Mouse (Mus musculus) mature B cell (primary cell): Measurements from ENCODE around the gene Sec61a1.

ENCODE experiments used
- in situ Hi-C: fragments of 300-500 bp; cut with MboI; formaldehyde crosslinking; loops from 2 replicates; pipeline ENCODE4 v1.14.3; 2019

Gene Sec61a1

DNA sequence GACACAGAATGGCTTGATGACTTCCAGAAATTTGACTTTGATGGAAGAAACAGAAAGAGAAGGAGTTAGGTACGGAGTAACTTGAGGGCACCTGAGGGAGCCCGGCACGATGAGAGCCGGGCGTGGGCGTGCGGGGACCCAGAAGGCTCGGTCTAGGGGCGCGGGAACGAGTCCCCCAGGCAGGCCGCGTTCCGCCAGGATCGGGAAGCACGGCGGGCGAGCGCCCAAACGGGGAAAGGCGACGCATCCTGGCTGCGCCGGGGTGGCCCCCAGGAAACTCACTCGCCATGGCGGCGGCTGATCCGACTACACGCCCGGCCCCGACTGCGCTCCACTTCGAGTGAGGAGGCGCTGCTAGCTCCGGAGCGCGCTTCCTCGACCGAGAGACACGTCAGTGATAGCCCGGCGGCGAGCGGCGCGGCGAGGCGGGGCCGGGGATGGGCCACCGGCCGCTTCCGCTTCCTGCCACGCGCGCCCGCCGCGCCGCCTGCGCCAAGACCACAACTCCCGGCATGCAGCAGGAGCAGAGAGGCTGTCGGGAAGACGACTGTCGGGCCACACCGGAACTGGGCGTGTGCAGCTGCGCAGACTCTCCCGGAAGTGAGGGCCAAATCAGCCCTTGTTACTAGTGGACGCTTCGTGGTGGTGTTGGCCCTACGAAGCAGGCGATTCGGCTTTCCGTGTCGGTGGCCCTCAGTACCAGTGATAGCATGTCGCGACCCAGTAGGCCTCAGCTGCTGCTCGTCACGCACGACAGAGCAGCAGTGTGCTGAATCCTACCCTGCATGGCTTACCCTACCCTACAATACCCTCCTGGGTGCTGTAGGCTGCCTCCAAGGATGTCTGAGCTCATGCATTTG, at the start of gene Sec61a1:
Sec61a1 (minus strand) TSS at position 502 of the 860 bp plus-strand sequence.
- in situ Hi-C loops, result no loop called here

DNA sequence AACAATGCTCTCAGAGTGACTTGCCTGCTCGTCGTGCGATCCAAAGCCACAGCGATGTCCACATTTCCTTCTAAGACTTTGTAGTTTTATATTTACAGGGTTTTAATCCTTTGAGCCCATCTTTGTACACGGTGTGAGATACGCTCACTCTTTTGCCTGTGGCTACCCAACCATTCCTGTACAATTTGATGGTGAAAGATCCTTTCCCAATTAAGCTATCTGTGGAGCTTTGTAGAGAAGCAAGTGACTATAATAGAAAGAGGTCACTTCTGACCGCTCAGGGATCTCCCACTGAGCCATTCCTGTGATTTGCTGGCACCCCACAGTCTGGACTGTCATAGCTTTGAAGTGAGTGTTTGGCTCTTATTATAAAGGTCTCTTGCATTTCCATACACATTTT, 48.0 kb upstream of the Sec61a1 start:
- in situ Hi-C loops, result loop anchor here (25.0 kb wide), 1 partner anchor 271 kb away; the partner anchor contains the start of gene Abtb1

DNA sequence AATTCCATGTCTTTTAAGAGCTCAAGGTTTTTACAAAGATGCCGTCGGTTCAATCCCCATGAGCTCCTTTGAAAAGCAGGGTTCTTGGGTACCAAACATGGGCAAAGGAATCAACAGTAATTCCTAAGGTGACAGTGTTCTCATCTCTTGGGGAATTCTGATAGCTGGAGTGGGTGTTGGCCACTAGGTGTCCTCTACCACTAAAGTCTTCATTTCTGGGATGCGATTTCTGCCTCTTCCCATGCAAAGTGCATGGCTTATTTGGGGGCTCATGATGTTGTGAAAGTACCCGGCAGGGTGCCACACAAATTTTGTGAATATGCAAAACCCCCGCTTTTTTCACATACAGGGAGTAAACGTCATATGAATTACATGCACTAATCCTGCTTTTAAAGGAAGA, 46.3 kb upstream of the Sec61a1 start:
- in situ Hi-C loops, result loop anchor here (25.0 kb wide), 1 partner anchor 272 kb away; the partner anchor contains the start of gene Abtb1

DNA sequence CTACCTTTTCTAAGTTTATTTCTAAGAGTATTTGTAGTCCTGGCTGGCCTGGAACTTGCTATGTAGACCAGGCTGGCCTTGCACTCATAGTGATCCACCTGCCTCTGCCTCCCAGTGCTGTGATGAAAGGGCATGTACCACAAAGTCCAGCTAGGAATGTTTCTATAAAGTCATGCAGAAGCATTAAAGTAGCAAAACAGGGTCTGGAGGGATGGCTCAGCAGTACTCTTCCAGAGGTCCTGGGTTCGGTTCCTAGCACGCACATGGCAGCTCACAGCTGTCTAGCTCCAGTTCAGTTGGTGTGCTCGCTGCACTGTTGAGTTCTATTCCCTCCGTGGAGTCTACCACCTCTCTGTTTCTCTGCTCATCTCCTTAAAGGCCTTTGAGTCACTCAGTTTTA, 41.5 kb upstream of the Sec61a1 start:
- in situ Hi-C loops, result loop anchor here (25.0 kb wide), 1 partner anchor 277 kb away; the partner anchor contains the start of gene Abtb1

DNA sequence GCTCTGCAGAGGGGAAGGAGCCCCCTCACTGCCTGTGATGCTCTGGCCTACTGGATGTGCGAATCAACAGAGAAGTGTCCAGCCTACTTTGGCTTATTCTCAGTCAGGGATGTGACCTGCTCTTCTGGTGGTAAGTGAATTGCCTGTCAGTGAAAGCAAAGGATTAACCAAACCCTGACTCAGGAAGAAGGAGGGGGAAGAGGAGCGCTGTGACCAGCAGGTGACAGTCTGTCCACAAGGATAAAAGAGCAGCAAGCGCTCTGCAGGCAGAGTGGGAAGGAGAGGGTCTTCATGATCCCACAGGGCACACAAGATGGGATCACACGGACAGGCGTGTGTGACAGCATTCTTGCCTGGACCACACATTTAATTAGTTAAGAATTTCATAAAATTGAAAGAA, 41.0 kb upstream of the Sec61a1 start:
- in situ Hi-C loops, result loop anchor here (25.0 kb wide), 1 partner anchor 278 kb away; the partner anchor contains the start of gene Abtb1

DNA sequence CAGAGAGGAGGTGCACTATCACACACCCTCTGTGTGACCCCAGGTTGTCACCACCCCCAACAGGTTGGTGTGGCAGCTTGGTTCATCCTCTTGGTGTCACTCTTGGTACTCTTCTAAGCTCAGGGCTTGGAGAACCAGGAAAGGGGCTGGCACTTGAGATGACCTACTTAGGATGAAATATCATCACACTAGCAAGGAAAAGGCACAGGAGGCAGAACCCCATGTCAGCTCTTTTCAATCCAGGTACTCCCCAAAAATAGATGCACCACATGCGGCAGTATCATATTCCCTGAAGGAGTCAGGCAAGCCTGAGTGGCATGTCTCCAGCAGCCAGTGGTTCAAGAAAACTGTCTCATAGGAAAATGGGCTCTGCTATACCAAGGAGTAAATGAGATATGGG, 39.4 kb upstream of the Sec61a1 start:
- in situ Hi-C loops, result loop anchor here (25.0 kb wide), 1 partner anchor 279 kb away; the partner anchor contains the start of gene Abtb1

DNA sequence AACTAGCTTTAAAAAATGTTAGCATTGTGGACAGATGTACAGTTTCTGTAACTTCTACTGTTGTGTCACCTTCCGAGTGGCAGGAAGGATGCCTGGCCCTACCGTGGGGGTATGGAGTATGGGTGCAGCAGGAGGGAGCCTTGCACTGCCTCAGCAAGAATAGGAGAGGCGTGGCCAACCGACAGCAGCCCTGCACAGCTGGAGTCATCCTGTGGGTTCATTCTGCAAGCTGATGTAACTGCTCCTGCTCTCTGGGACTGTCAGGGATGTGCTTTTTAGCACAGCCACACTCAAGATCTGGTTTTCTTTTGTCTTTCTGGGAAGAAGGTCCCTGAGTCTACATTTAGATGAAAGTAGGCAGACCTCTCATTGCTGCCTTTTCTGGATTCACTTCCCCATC, 38.8 kb upstream of the Sec61a1 start:
- in situ Hi-C loops, result loop anchor here (25.0 kb wide), 1 partner anchor 280 kb away; the partner anchor contains the start of gene Abtb1

DNA sequence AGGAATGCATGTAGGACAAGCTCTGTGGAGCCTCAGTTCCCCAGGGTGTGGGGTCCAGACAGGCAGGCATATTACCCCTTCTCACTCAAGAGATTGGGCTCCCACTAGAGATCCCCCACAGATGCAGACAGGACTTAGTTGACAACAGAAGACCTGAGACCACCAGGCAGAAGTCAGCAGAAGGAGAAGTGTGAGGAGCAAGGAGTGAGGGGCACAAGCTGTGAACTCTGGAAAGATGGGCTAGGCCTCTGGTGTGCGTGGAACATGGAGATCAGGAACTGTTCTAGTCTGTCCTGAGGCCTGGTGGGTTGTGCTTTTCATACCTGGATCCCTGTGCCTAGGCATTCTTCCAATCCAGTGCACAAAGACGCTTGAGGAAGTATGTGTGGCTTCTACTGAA, 31.2 kb upstream of the Sec61a1 start:
- in situ Hi-C loops, result loop anchor here (25.0 kb wide), 1 partner anchor 287 kb away; the partner anchor contains the start of gene Abtb1

DNA sequence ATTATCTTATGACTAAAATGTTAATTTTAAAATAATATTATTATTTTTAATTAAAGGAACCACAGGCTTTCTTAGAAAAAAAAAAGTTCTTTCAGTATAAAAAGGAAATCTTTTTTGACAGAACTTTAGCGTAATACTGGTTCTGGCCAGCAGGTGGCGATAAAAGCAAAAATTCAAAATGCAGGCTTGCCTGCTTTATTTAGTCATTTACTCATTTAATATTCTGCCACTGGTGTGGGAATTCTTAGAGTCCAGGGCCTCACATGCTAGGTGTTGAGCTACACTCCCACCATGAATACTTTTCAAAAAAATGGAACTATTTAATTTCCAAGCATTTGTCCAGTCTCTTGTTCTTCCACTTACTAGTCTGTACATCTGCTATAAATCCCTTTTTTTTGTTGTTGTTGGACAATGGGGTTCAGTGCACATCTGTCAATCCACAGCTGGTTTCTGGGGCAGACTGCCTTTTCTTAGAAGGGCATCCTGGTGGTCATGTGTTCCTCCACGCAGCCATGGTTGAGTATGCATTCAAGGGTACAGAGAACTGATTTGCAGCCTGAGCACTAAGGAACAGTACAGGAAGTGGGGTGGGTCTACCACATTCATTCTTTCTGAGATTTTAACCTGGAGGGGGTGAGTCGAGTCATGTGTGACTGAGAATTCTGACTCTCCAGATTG, 30.6 kb upstream of the Sec61a1 start:
- in situ Hi-C loops, result no loop called here

DNA sequence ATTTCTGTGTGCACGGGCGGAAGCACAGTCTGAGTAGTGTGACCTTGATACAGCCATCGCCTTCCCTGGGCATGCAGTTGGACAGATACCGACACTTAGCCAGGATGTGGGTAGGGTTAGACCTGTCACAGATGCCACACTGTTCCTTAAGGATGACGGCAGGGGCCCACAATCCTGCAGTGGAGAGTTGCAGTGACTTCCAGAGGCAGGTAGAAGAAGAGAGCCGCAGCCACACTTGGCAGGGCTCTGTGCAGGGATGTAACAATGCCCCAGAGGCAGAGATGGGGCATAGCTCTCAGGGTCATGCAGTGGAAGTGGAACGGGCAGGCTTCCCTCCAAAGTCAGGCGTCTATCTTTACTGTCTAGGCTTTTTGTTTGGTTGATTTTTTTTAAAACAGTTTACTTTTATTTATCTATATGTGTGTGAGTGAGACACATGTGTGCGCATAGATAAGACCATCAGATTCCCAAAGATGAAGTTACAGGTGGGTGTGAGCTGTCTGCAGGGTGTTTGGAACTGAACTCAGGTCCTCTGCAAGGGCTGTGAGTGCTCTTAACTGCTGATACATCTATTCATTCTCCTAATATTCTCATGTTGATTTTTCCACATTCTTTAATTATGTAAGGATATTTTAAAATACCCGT, 29.8 kb upstream of the Sec61a1 start:
- in situ Hi-C loops, result no loop called here

DNA sequence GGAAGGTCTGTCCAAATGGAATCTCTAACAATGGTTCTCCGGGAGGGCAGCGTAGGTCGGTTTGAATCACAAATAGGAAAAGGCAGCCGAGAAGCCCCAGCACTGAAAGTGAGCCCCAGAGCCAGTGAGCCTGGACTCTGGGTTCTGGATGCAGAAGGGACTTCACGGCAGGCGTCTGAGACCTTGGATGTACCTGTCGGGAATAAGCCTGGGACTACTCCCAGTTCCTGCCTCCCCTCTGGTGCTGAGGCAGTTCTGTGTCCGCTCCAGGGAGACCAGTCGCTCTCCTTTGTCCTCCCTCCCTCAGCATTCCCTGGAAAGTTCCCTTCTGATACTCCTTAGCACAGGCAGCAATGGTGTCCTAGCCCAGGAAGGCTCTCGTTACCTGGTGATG, 26.7 kb upstream of the Sec61a1 start:
- in situ Hi-C loops, result no loop called here

DNA sequence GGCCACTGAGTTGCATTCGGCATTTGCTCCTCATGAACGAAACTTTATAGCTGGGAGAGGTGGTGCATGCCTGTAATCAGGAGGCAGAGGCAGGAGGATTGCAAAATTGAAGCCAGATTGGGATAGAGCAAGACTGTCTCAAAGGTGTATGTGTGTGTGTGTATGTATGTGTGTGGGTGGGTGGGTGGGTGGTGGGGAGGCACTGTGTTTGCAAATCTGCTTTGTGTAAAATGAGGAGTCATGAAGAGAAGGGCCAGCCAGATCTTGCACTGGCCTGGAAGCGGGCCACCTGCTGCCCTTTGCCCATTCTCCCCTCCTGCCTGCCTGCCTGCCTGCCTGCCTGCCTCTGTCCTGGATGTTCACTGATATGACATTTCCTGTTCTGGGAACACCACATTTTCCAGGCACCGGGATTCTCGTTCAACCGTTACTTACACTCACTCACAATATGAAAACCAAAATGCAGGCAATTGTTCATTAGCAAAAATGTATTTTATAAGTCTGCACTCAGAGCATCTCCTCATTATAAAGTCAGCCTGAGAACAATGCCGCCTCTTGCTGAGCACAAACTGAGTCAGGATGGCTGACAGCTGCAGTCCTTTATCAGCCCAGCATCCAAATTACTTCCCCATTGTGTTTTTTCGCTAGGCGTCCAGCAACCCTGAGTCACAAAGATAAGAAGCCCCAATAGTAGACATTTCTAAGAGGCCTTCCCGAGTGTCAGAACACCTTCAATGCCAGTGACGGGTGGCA, 26.1 kb upstream of the Sec61a1 start:
- in situ Hi-C loops, result no loop called here

DNA sequence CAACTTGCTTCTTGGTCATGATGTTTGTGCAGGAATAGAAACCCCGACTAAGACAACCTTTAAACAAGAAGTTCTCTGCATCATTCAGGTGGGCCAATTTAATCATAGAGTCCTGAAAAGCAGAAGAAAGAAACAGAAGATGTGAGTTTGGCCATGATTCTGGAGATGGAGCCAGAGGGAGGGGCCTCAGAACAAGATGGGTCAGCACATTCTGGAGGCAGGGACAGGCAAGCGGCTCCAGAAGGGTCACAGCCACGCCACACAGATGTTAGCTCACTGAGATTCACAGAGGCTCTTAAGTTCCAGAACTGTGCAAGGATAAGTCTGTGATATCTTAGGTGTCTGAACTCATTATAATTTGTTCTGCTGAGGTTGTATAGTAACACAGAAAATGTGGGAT, 25.5 kb upstream of the Sec61a1 start:
- in situ Hi-C loops, result no loop called here

DNA sequence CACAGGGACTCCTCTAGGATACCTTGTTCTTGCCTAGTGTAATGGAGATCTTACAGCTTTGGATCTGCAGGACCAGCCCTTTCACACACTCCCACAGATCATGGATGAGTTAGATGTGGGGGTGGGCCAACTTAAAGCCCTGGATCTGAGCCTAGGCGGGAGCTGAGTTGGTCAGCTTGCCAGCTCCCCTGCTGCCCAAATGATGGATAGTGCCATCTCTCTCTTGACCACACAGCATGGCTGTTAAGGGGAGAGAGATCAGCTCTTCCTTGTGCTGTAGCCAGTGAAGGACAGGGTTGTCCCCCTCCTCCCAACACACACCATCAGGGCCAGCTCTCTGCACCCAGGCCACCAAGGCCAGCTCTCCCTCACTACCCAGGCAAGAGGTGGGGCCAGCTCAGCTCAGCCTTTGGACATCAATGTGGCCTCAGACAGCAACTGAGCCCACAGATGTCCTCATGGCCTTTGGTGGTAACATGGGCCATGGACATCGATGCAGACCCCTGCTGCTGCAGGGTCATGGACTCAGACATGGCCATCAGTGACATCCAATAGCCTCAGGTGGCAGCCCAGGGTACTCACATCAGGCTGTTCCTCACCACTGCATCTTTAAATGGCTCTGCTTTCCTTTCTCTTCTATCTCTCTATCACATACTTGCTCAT, 21.5 kb upstream of the Sec61a1 start:
- in situ Hi-C loops, result no loop called here

DNA sequence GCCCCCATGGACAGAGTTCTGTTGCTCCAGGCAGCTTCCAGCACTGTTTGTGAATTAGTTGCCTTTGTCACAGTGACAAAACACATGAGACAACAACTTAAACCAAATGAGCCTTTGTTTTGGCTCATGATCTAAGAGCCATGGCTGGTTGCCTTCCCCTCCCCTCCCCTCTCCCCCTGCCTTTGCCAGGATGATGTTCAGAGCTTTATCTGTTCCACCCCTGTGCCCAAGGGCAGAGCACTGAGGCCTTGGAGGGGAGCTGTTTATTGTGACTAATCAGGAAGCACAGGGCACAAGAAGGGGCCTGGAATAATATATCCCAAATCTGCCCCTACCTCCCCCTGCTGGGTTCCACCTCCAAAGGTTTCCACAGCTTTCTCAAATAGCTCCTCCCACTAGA, 11.6 kb upstream of the Sec61a1 start:
- in situ Hi-C loops, result no loop called here

DNA sequence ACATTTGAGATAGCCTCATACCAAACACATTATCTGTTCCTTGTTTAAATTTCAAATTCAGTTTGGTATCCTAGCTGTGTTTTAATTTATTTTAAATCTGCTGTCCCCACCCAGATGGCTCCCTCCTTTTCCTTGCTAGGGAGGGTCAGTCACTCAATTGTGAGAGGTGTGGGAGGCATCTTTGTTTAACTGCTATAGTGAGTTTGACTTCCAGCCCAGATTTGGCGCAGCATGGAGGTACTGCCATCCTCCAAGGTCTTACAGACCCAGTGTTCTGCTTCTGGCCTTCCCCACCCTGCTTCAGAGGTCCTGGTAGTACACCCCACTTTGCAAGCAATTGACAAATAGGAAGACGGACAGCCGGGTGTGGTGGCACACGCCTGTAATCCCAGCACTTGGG, 5.4 kb upstream of the Sec61a1 start:
- in situ Hi-C loops, result no loop called here

DNA sequence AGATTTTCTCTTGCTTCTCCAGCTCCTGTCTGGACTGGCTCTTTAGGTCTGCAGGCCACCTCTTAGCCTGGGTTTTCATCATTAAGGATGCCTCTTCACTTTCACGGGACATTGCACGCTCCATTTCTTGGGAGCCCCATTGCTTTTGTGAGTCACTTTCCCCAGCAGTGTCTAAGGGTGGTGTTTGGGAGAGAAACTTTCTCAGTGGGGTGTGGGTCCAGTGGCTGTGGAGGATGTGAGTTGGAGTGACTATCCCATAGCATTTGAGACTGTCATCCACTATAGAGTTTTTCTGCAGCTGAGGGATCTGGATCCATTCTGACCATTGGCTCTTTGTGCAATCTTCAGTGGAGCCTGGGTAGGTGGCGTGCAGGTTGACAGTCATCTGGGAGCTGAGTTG, 4.7 kb upstream of the Sec61a1 start:
- in situ Hi-C loops, result no loop called here

DNA sequence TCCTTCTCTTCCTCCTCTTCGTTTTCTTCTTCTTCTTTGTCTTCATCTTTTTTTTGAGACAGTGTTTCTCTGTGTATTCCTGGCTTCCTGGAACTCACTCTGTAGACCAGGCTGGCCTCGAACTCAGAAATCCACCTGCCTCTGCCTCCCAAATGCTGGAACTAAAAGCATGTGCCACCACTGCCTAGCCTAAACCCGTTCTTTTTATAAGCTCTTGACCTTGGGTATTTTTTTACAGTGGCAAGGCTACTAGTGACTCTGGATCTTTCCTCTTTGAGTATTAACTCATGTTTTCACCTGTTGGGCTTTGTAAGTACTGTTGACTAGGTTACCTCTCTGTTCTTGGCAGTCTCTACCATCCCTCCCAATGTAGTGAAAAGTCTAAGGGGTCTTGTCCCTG, 4.3 kb upstream of the Sec61a1 start:
- in situ Hi-C loops, result no loop called here

DNA sequence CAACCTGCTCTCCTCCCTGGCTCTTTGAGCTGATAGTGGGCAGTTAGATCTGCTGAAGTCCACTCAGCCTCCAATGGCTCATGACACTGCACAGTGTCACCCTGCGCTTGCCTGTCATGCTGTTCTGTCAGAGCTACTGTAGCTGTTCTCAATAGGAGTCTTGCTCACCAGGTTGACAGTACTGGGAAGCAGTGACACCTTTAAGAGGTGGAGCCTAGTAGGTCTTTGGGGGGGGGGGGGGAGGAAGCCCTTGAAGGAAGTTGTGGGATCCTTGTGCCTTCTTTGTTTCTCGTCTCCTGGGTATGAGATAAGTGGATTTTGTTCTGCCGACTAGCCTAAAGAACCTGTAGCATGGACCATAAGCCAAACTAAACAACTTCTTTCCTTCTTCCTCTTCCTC, 3.9 kb upstream of the Sec61a1 start:
- in situ Hi-C loops, result no loop called here

DNA sequence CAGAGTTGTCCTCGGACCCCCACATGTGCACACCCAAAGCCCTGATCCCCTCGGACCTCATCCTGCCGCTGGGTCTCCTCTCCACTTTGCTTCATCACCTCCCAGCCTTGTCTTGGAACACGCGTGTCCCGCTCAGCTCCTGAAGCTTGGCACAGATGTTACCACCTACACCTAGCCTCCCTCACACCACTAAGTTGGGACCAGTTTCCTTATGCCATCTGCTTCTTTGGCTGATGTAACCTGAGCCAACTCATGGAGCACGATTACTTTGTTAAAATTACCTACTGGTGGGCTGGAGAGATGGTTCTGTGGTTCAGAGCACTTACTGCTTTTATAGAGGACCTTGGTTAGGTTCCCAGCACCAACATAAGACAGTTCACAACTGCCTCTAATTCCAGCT, 3.1 kb upstream of the Sec61a1 start:
- in situ Hi-C loops, result no loop called here
